Mouse (Mus musculus) spleen, adult 2 months (tissue): ENCODE measurements around the gene Igf2bp2.

Source experiments
- CTCF ChIP-seq: fragments of 200-500 bp; IDR thresholded peaks from 2 replicates; pipeline ENCODE4 v1.5.1; 2011; ENCODE audit warnings: mild to moderate bottlenecking, inconsistent platforms; ENCODE audit not compliant: insufficient read depth, insufficient read length, insufficient replicate concordance; ENCODE audit errors: extremely low read depth
- POLR2A ChIP-seq: fragments of 200-500 bp; IDR thresholded peaks from 2 replicates; pipeline ENCODE4 v1.6.1; 2011; ENCODE audit warnings: low read depth, low read length, inconsistent platforms

GRCm38 (mm10) chr16:22160386-22161145, 2.5 kb downstream of the Igf2bp2 start:
- TF ChIP-seq CTCF (no peak), POLR2A (no peak)
